In the genomic region with DNA sequence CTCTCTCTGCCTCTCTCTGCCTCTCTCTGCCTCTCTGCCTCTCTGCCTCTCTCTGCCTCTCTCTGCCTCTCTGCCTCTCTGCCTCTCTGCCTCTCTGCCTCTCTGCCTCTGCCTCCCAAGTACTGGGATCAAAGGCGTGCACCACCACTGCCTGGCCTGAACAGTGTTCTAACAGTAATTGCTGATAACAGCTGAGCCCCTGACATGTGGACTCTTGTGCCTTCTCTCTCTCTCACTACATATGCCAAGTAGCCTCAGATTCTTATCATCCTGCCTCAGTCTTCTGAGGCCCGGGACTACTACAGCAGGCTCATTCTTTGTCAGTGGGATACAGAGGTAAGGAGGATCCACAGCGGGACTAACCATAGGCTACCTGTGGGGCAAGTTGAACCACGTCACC, we compare ENCODE assay signal across 11 mouse cellular contexts. TPM values are rescaled to one million over a fixed set of nuclear protein-coding genes. Genes with fewer than 3 reads are reported as not detected.
"Had no signal": no experiment of that assay in that cellular context is flagged by ENCODE, and none has a peak within 500 bp of the region (broad histone marks: within the 10 kb centered on the region; RNA-seq: fewer than 3 reads in every experiment).

No protein-coding gene starts in this region.

RNA-seq across cellular contexts. Expression of gene Aqp3, which starts 15.2 kb away (rescaled TPM):
- polyA plus RNA-seq: macrophage had no signal

RNA-seq across cellular contexts. Expression of gene Aqp7, which starts 34.9 kb away (rescaled TPM):
- total RNA-seq: megakaryocyte, adult 5-6 weeks; midbrain, postnatal 0 days; monocyte, adult 5-6 weeks; neutrophil, adult 5-6 weeks had no signal
- polyA plus RNA-seq: lung, embryonic 15.5 days; macrophage; midbrain, embryonic 11.5 days; midbrain, embryonic 13.5 days; midbrain, embryonic 15.5 days; midbrain, postnatal 0 days; neural tube, embryonic 12.5 days; neural tube, embryonic 14.5 days had no signal
